Mouse (Mus musculus): ENCODE results near the gene Peg3. TPM values are rescaled to one million over a fixed set of nuclear protein-coding genes. Genes with fewer than 3 reads are reported as not detected.

Peg3 gene
- total and polyA plus RNA-seq, 3 experiments = not detected

GRCm38 (mm10) chr7:6663430-6663829 is 66.8 kb downstream of the Peg3 start:
- DNase-seq (ENCODE audit: low read depth, low spot score) = no peak
- Histone ChIP-seq H3K9ac (ENCODE audit: control insufficient read depth, low read depth, low read length, poor library complexity, severe bottlenecking) (no peak overlapping the region), H3K4me3 (ENCODE audit: control insufficient read depth in 1 of 2, insufficient read depth in 1 of 2, low read depth in 2 of 2, low read length in 2 of 2) (no peak overlapping the region), H3K4me1 (ENCODE audit: control insufficient read depth in 1 of 2, insufficient read depth in 2 of 2, low read length in 2 of 2) (no peaks in the 10 kb centered on the region), H3K9me3 (replicated peaks; ENCODE audit: insufficient read depth, low read length) (no peaks in the 10 kb centered on the region), H3K27ac (ENCODE audit: control insufficient read depth, low read depth, low read length) (no peak overlapping the region), H3K79me2 (ENCODE audit: control insufficient read depth, insufficient read depth, low read length, poor library complexity) (no peaks in the 10 kb centered on the region), H3K36me3 (ENCODE audit: control insufficient read depth in 1 of 2, insufficient read depth in 2 of 2, low read length in 2 of 2) (no peaks in the 10 kb centered on the region), H3K27me3 (ENCODE audit: control insufficient read depth in 1 of 2, insufficient read depth in 2 of 2, low read length in 2 of 2) (no peaks in the 10 kb centered on the region)
- TF ChIP-seq NELFE (IDR thresholded peaks at IDR 0.05; ENCODE audit: low read depth, low read length) = no peak
- no peak for TF ChIP-seq MYC (IDR thresholded peaks at IDR 0.05; ENCODE audit: low read depth, low read length)
- no peak for TF ChIP-seq POLR2AphosphoS5 (IDR thresholded peaks at IDR 0.05; ENCODE audit: borderline replicate concordance, low read depth, low read length)
- TF ChIP-seq CTCF (IDR thresholded peaks at IDR 0.05 in 2 of 3, conservative IDR thresholded peaks at IDR 0.05 in 1 of 3; ENCODE audit: control insufficient read depth in 1 of 3, insufficient read depth in 1 of 3, low read depth in 2 of 3, low read length in 3 of 3, poor library complexity in 1 of 3, severe bottlenecking in 1 of 3) = no peak
- no peak for TF ChIP-seq ZNF384 (IDR thresholded peaks at IDR 0.05; ENCODE audit: low read depth, low read length)
- no peak for TF ChIP-seq POLR2AphosphoS2 (IDR thresholded peaks at IDR 0.05; ENCODE audit: low read length)
- no peak for TF ChIP-seq TCF12 (IDR thresholded peaks at IDR 0.05; ENCODE audit: low read depth, low read length)
- no peak for TF ChIP-seq MXI1 (IDR thresholded peaks at IDR 0.05; ENCODE audit: low read depth, low read length)
- TF ChIP-seq CHD2 (IDR thresholded peaks at IDR 0.05; ENCODE audit: low read length) = no peak
- TF ChIP-seq MAFK (IDR thresholded peaks at IDR 0.05; ENCODE audit: borderline replicate concordance, low read depth, low read length) = no peak
- TF ChIP-seq KAT2A (conservative IDR thresholded peaks at IDR 0.05; ENCODE audit: low read depth, low read length) = no peak
- TF ChIP-seq TAL1 (IDR thresholded peaks at IDR 0.05; ENCODE audit: low read length) = no peak
- TF ChIP-seq MAZ (IDR thresholded peaks at IDR 0.05; ENCODE audit: low read depth, low read length) = no peak
- no peak for TF ChIP-seq UBTF (IDR thresholded peaks at IDR 0.05; ENCODE audit: borderline replicate concordance, insufficient read depth, low read depth, low read length)
- no peak for TF ChIP-seq ZKSCAN1 (IDR thresholded peaks at IDR 0.05; ENCODE audit: low read depth, low read length)
- no peak for TF ChIP-seq HCFC1 (IDR thresholded peaks at IDR 0.05; ENCODE audit: low read depth, low read length)
- TF ChIP-seq RAD21 (IDR thresholded peaks at IDR 0.05; ENCODE audit: low read depth, low read length) = no peak
- no peak for TF ChIP-seq USF1 (IDR thresholded peaks at IDR 0.05; ENCODE audit: low read depth, low read length)
- TF ChIP-seq MAX (IDR thresholded peaks at IDR 0.05; ENCODE audit: low read length) = no peak

GRCm38 (mm10) chr7:6659605-6660004 is 70.6 kb downstream of the Peg3 start:
- no peak overlapping the region for H3K27ac ChIP-seq (ENCODE audit: control insufficient read depth, low read depth, low read length)
- H3K27me3 ChIP-seq (ENCODE audit: control insufficient read depth in 1 of 2, insufficient read depth in 2 of 2, low read length in 2 of 2) = no peaks in the 10 kb centered on the region
- H3K9ac ChIP-seq (ENCODE audit: control insufficient read depth, low read depth, low read length, poor library complexity, severe bottlenecking) = no peak overlapping the region
- H3K4me1 ChIP-seq (ENCODE audit: control insufficient read depth in 1 of 2, insufficient read depth in 2 of 2, low read length in 2 of 2) = no peaks in the 10 kb centered on the region
- peak; percentile 35 for TF ChIP-seq RAD21 (IDR thresholded peaks at IDR 0.05; ENCODE audit: low read depth, low read length)
- TF ChIP-seq MAZ (IDR thresholded peaks at IDR 0.05; ENCODE audit: low read depth, low read length) = no peak
- TF ChIP-seq CTCF (IDR thresholded peaks at IDR 0.05 in 2 of 3, conservative IDR thresholded peaks at IDR 0.05 in 1 of 3; ENCODE audit: control insufficient read depth in 1 of 3, insufficient read depth in 1 of 3, low read depth in 2 of 3, low read length in 3 of 3, poor library complexity in 1 of 3, severe bottlenecking in 1 of 3) = peak in 2 of 3 experiments; percentile 31 to 39; a peak in 4 of 6 replicates
- H3K9me3 ChIP-seq (replicated peaks; ENCODE audit: insufficient read depth, low read length) = no peaks in the 10 kb centered on the region
- no peaks in the 10 kb centered on the region for H3K36me3 ChIP-seq (ENCODE audit: control insufficient read depth in 1 of 2, insufficient read depth in 2 of 2, low read length in 2 of 2)
- no peaks in the 10 kb centered on the region for H3K79me2 ChIP-seq (ENCODE audit: control insufficient read depth, insufficient read depth, low read length, poor library complexity)
- no peak overlapping the region for H3K4me3 ChIP-seq (ENCODE audit: control insufficient read depth in 1 of 2, insufficient read depth in 1 of 2, low read depth in 2 of 2, low read length in 2 of 2)
- peak; percentile 10 for DNase-seq (ENCODE audit: low read depth, low spot score)

Data from MEL (cell line).